Mouse (Mus musculus) ovary, postnatal 10 days (tissue): Measurements from ENCODE around the gene B4galnt1.
"Not testable (repeated sequence)": the region's sequence is repeated elsewhere in the genome, so short reads cannot be mapped to it uniquely, and the experiment has no call there.

Experiments
- DNase-seq: peaks from one replicate; pipeline ENCODE4 v3.0.0; 2022; ENCODE audit warnings: low spot score

Gene B4galnt1

DNA sequence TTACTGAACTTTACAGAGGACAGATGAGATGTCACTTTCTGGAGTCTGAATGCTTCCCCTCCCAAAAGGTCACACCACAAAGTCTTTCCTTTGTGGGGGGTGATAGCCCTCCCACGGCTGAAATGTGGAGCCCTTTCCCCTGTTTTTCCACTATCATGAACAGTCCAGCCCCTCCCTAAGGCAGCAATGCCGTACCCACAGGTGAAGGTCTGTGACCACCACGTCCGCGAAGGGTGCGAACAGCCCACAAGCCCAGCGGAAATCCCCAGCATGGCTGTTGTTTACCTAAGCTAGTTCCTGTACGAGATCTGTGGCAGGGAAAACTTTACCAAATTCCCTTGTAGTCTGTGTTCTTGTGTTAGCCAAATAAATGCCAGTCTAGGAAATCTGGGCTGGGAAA lies 23.5 kb upstream of the B4galnt1 start:
- no peak for DNase-seq

DNA sequence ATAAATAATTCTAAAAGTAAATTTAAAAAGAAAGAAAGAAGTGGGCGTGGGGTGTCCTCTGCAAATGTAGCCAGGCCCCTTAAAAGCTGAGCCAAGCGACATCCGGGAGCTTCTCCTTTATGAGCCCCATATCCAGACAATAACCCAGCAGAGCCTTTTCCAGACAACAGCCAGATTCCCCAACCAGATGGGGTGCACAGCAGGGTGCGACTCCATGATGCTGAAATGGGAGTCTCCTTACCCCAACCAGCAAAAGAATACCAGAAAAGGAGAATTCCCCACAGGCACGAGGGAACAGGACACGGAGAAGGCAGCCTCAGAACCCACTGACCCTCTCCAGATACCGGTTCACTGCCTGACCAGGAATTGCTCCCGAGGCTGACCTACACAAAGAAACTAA lies 21.8 kb upstream of the B4galnt1 start:
- DNase-seq, result no peak

DNA sequence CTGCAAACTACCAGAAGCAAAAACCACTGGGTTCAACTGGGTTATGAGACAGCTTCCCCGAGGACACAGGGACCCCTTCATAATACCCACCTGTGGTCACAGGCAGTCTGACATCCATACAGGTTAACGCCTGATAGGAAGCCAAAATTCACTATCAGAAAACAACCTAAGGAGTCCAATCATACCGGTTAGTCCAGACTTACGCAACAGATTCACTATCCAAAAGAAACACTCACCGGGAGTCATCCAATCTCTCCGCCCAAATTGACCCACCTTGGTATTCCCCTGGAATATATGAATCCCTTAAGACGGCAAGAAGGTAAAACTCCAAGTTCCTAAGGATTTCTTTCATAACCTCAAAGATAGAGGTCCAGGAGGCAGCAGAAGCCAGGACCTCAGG lies 20.5 kb upstream of the B4galnt1 start:
- DNase-seq, result no peak

DNA sequence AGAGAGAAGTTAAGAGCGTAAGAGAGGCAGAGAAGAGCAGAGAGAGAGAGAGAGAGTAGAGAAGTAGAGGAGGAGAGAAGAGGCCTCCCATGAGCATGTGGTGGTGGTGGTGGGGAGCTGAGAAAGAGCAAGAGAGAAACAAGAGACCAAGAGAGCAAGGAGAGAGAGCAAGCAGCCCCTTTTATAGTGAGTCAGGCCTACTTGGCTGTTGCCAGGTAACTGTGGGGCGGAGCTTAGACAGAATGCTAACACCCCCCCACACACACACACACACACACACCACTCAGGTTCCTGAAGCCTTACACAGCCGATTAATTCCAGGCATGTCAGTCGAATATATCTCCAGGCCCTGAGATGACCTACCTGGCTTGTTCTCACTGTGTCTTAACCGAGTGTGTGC lies 19.7 kb upstream of the B4galnt1 start:
- no peak for DNase-seq

DNA sequence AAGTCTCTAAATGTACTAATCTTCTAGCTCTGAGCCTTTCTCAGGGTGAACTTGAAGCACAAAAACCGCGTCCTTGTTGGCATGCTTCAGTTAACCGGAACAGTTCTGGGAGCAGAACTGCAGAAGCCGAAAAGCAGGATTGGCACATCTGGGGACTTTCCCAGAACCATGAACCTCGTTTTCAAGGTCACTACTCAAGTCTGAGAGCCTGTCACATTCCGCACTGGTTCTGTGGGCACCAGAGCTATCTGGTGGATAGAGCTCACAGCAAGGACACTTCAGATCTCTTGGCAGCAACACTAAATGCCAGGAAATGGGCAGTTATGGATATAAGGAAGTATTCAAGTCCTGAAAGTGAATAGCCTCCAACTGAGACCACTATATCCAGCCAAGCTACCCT lies 17.9 kb upstream of the B4galnt1 start:
- no peak for DNase-seq

DNA sequence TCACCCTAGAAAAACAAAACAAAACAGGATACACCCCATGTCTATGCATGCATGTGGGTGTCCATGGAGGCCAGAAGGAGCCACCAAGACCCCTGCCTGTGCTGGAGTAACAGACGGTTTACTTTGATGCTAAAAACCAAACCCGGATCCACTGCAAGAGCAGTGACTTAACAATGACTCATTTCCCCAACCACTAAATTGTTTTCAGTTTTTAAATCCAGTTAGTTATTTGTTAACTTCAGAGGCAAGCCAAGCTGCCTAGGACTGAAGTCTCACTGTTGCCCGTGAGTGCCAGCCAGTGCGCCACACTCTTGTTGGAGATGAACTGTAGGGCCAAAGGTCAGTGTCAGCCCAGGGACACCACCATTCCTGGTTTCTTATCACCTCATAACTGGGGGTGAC lies 14.6 kb upstream of the B4galnt1 start:
- no peak for DNase-seq

DNA sequence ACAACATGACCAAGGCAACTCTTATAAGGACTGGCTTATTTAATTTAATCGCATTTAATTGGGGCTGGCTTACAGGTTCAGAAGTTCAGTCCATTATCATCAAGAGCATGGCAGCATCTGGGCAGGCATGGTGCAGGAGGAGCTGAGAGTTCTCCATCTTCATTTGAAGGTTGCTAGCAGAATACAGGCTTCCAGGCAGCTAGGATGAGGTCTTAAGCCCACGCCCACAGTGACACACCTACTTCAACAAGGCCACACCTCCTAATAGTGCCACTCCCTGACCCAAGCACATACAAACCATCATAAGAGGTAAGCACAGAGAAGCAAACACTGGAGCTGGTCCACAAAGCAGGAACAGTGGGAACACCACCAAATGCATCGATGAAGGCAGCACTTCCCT lies 13.8 kb upstream of the B4galnt1 start:
- not testable (repeated sequence) for DNase-seq

DNA sequence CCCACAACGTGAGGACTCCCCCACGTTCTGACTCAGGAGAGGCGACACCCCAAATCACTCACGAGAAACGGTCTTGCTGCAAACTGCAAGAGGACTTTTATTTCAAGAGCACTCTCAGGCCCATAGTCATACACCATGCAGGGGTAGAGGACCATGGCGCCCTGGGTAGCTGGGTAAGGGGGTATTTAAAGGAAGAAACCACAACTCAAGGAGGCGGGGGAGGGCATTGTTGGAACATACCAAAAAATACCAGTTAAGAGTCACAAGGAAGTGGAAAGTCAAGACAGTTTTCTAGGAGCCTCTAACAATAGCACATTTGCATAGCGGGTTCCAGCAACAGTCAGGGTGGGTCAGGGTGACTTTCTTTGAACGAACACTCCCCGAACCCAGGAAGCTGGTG lies 12.5 kb upstream of the B4galnt1 start:
- not testable (repeated sequence) for DNase-seq

DNA sequence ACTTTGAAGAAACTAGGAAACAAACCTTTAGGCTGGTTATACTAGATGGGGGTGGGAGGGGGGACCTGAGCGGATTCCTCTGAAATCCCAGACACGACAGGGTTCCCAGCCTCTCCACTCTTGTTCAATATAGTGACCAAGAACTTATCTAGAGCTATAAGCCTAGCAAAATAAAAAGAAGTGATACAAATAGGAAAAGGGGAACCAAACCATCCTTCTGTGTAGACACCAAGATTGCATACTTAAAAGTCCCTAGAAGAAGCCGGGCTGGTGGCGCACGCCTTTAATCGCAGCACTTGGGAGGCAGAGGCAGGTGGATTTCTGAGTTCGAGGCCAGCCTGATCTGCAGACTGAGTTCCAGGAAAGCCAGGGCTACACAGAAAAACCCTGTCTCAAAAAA lies 11.7 kb upstream of the B4galnt1 start:
- no peak for DNase-seq

DNA sequence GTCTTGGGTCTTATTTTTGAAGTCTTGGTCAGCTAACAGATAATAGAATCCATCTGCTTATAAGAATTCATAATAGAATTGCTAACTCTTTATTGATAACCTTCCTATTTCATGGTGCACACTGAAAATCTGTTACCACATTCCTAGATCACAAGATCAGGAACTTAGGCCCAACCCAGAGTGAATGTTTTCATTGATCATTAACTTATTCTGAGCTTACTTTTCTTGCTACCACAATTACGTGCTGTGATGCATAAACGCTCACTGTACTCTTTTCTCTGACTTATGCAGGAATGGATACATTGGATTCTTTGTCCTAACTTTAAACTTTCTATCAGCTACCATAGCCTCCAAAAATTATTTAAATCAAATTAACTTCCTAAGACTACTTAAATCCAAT lies 10.8 kb upstream of the B4galnt1 start:
- DNase-seq, result no peak

DNA sequence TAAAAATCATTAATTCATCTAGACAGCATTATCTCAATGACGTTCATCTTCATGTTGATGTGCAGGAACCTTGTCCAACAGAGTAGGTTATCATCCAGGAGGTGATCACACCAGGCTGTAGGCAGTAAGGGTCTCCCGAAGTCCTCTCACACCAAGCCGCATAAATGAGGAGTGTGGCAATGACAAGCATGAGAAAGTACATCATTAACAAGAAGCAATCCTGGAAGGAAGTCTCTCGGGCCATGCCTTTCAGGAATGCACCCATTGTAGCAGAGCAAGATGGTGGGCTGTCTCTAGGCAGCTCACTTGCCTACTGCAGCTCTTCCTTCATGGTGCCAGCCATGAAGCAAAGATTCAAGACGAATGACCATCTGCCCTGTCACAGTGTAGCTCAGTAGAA lies 10.4 kb upstream of the B4galnt1 start:
- DNase-seq, result no peak

DNA sequence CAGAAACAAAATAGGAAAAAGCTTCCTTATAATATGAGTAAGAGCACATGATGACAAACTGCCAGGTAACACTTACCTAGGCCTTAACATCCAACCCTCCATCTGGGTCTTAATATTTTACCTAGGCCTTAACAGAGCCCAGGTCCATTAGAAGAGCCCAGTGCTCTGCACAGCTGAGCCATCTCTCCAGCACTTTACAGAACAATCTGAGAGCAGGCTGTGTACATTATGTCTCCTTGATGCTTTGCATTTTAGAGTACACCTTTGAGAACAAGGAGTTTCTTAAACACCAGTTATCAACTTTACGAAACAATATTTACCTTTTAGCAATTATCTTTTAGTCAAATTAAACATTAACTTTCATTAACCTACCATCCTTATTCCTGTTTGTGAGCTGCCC lies 8.9 kb upstream of the B4galnt1 start:
- DNase-seq, result no peak

DNA sequence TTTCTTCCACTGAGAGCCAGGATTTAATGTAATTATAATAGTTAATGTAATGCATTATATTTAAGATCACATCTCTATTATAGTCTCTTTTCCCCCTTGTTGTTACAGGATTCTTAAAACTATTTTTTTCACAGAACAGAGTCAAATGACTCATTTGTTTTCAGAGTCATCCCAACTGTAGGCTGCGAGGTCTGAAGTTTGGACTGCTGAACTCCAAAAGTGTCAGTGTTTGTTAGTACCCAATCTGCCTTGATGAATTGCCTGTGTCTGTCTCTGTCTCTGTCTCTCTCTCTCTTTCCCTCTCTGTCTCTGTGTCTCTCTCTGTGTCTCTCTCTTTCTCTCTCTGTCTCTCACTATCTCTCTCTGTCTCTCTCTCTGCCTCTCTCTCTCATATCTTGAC lies 8.5 kb upstream of the B4galnt1 start:
- no peak for DNase-seq

DNA sequence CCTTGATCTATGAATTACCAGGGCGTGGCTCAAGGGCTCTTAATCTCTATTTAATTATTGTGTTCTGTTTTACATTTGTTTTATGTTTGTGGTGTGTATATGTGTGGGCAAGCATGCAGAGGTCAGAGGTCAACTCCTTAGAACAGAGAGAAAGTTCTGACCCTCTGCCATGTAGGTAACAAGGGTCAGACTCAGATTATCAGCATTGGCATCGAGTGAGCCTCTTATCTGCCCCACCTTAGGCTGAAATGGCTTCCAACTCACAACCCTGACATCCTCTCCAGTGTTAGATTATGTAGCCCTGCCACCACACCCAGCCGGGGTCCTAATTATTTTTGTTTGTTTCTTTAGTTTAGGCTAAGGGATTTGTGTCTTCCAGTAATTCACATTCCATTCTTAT lies 6.6 kb upstream of the B4galnt1 start:
- no peak for DNase-seq

DNA sequence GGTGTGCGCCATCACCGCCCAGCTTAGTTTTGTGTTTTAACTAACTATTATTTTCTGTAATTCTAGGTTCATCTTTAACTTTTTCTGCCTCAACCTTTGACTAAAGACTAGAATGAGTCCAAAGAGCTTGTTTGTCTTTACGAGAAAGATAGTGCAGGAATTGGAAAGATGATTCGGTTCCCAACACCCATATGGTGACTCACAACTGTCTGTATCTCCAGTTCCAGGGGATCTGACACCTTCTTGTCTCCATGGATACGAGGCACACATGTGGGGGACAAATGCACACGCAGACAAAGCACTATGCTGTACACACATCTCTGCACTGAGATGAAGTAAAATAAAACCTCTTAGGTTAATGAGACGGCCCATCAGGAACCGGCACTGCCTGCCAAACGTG lies 4.9 kb upstream of the B4galnt1 start:
- DNase-seq, result no peak

DNA sequence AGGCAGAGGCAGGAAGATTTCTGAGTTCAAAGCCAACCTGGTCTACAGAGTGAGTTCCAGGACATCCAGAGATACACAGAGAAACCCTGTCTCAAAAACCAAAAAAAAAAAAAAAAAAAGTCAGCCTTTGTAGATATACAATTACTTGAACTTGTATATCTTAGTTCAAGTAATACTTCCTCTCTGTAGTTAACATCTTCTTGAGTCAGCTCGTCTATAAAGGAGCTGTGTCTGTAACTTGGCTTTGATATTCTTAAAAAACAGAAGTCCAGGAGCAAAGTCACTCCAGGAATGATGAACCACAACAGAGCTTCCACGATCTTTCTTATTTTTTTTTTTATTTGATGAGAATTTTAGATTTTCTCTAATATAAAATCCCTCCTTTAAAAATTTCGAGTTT lies 4.3 kb upstream of the B4galnt1 start:
- no peak for DNase-seq

DNA sequence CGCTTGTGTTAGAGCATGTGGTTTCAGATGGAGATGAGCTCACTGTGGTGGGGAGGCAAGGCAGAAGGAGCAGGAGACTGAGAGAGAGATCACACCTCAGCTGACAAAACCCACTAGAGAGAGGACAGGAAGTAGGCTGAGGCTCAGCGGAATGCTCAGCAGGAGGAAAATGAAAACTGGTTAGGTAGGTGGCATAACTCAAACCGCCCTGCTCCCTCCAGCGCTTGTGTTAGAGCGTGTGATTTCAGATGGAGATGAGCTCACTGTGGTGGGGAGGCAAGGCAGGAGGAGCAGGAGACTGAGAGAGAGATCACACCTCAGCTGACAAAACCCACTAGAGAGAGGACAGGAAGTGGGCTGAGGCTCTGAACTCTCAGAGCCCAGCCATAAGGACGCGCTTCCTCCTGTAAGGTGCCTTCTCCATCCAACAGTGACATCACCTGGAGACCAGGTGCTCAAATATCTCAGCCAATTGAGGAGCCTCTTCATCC lies 2.2 kb upstream of the B4galnt1 start:
- not testable (repeated sequence) for DNase-seq

DNA sequence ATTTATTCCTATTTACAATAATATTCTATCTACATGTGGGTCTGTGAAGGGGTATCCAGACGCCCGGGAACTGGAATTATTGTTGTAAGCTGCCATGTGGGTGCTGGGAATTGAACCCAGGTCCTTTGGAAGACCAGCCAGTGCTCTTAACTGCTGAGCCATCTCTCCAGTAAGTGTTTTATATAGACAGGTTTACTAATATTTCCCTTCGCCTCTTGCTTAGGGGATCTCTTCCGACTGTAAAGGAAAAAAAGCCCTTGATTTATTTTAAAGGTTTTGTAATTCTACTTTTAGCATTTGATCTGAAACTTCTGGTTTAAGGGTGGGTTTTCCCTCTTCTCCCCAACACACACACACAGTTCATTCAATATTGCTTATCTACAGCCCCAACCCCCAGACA lies 835 bp upstream of the B4galnt1 start:
- no peak for DNase-seq

DNA sequence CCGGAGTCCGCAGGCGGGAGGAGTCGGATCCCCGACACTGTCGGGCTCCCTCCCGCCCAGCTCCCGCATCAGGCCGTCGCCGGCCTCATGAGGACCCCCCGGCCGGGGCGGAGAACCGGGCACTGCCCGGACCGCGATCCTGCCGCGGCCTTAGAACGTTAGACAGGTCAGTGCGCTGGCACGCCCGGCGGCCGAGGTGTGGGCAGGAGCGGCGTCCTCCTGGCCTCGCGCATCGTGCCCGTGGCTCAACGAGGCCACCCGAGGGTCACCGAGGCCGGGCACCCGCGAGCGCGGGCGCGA lies 279 bp downstream of the B4galnt1 start:
- DNase-seq, result no peak

DNA sequence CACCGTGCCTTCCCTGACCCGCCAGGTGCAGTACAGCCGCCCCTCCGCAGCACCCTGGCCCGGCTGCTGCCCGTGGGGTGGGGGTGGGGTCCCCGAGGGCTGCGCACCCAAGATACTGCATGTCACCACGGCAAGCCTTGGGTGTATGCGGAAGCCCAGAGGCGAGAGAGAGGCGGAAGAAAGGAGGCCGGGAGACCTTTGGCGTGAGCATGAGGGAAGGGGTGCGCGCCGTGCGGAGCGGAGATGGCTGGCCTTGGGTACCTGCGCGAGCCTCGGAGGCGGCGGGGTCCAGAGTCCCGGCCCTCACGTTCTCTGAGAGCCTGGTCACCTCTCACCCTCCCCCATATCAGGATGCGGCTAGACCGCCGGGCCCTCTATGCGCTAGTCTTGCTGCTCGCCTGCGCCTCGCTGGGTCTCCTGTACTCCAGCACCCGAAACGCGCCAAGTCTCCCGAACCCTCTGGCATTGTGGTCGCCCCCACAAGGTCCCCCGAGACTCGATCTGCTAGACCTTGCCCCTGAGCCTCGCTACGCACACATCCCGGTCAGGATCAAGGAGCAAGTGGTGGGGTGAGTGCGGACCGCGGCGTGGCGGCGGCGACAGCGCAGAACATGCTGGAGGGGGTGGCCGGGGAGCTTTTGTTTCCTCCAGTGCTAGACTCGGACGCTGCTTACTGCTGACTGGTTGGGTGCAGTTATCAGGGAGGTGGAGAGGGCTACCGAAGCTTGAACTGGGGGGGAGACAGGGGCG lies 804 bp downstream of the B4galnt1 start:
- DNase-seq, result no peak

DNA sequence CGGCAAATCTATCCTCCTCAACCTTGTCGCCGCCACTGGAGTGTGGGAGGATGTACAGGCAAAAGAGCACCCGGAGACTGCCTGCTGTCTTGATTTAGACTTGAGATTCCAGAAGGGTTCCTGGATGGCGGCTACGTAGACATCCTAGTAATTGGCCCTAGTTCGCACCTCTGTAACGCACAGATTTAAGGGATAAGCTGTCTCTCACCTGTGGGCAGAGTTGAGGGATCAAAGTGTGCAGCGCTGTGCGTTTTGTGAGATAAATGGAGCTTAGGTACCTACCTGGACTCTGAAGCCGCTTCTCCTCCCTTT lies 1.3 kb downstream of the B4galnt1 start:
- no peak for DNase-seq

DNA sequence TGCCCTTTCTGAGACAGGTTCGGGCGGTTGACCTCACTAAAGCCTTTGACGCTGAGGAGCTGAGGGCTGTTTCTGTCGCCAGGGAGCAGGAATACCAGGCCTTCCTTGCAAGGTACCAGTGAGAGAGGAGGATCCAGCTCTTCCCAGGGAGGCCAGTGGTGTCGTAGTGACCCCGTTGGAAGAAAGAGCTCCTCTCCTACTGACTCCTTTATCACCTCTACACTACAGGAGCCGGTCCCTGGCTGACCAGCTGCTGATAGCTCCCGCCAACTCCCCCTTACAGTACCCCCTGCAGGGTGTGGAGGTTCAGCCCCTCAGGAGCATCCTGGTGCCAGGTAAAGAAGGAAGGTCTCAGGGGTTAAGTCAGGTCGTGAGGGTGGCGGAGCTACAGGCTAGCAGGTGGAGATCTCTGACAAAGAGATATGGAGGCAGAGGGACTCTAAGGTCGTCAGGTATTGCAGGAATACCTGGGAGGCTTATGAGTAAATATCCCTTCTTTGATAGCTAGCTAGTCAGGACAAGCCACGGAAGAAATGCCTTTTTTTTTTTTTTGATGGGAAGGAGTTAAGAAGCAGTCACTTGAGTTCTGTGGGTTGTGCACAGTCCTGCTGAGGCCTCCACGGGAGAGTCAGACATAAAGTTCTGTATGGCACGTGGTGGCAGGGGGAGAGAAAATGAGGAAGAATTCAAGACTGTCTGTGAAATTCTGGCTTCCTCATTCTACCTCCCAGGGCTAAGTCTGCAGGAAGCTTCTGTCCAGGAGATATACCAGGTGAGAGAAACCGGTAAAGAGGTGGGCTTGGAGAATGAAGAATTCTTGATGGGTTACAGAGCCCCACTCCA lies 2.0 kb downstream of the B4galnt1 start:
- DNase-seq, result no peak

DNA sequence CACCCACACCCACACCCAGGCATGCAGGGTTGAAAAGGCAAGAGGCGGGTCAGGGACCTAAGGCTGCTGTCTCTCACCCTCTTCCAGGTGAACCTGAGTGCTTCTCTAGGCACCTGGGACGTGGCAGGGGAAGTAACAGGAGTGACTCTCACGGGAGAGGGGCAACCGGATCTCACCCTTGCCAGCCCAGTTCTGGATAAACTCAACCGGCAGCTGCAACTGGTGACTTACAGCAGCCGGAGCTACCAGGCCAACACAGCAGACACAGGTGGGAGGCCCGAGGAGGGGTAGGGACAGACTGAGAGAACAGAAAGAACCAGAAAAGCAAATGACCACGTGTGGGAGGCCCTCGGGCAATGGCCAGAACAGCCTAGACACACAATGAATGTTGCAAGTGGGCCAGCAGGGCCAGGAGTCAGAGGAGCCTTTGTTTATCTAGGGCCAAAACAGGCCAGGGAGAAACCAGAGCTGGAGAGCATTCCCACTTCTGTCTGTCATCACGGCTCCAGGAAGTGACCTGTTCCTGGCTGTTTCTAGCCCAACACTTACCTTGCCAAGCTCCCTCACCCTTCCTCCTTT lies 2.7 kb downstream of the B4galnt1 start:
- DNase-seq, result no peak

DNA sequence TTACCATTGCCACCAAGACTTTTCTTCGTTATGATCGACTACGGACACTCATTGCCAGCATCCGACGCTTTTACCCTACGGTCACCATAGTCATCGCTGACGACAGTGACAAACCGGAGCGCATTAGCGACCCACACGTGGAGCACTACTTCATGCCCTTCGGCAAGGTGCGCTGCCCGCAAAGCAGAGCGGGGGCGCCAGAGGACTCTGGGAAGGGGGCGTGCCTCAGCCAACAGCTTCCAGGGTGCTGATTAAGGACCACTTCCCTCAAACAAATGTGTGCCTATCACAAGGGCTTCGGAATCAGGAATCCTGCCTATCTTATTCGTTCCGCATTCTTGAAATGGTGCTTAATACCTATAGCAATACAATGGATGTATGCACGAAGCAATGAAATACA lies 5.0 kb downstream of the B4galnt1 start:
- DNase-seq, result no peak
